Mouse (Mus musculus) ES-E14 (cell line): ENCODE measurements around the gene Ccl25.

Experiments
- CHD2 ChIP-seq: IDR thresholded peaks from 2 replicates; pipeline ENCODE4 v1.6.1; 2014; ENCODE audit warnings: mild to moderate bottlenecking, low read depth, low read length, inconsistent platforms
- HCFC1 ChIP-seq: IDR thresholded peaks from 2 replicates; pipeline ENCODE4 v1.6.1; 2012; ENCODE audit warnings: low read length, inconsistent platforms, borderline replicate concordance; ENCODE audit not compliant: insufficient read depth
- MAFK ChIP-seq: IDR thresholded peaks from 2 replicates; pipeline ENCODE4 v1.6.1; 2014; ENCODE audit warnings: mild to moderate bottlenecking, low read depth, low read length, inconsistent platforms; ENCODE audit not compliant: insufficient read depth
- ZC3H11A ChIP-seq: IDR thresholded peaks from 2 replicates; pipeline ENCODE4 v1.6.1; 2012; ENCODE audit warnings: low read depth, mild to moderate bottlenecking, inconsistent platforms, low read length, borderline replicate concordance
- ZNF384 ChIP-seq: IDR thresholded peaks from 2 replicates; pipeline ENCODE4 v1.6.1; 2012; ENCODE audit warnings: low read depth, low read length, inconsistent platforms

GRCm38 (mm10) chr8:4329000-4329399 lies 4.0 kb downstream of the Ccl25 start:
- no peak for TF ChIP-seq CHD2
- TF ChIP-seq MAFK, result no peak
- TF ChIP-seq ZC3H11A, result no peak
- TF ChIP-seq ZNF384, result no peak
- no peak for TF ChIP-seq HCFC1
